Mouse (Mus musculus): ENCODE data around the gene Rarg.

- TF ChIP-seq CTCF (IDR thresholded peaks at IDR 0.05 in 2 of 3, conservative IDR thresholded peaks at IDR 0.05 in 1 of 3; ENCODE audit: control insufficient read depth in 1 of 3, insufficient read depth in 1 of 3, low read depth in 2 of 3, low read length in 3 of 3, poor library complexity in 1 of 3, severe bottlenecking in 1 of 3): no peak
- TF ChIP-seq NRF1 (IDR thresholded peaks at IDR 0.05; ENCODE audit: insufficient read depth, low read depth, low read length, poor library complexity, severe bottlenecking): no peak
- no peak for TF ChIP-seq MEF2A (IDR thresholded peaks at IDR 0.05; ENCODE audit: extremely low read depth, insufficient replicate concordance, low read depth, low read length, poor library complexity, severe bottlenecking)
- TF ChIP-seq HCFC1 (IDR thresholded peaks at IDR 0.05; ENCODE audit: low read depth, low read length): no peak
- no peak for TF ChIP-seq POLR2A (IDR thresholded peaks at IDR 0.05; ENCODE audit: control insufficient read depth in 1 of 2, insufficient read depth in 1 of 2, low read depth in 1 of 2, low read length in 2 of 2, poor library complexity in 1 of 2)
- TF ChIP-seq UBTF (IDR thresholded peaks at IDR 0.05; ENCODE audit: borderline replicate concordance, insufficient read depth, low read depth, low read length): no peak
- no peak for TF ChIP-seq TAL1 (IDR thresholded peaks at IDR 0.05; ENCODE audit: low read length)
- TF ChIP-seq NELFE (IDR thresholded peaks at IDR 0.05; ENCODE audit: low read depth, low read length): no peak
These were observed 40.0 kb downstream of the Rarg start for GRCm38 (mm10) chr15:102217325-102217724.

Measured in MEL (cell line).